Mouse (Mus musculus) liver, adult 2 months (tissue): ENCODE results near the gene Prr22. TPM values are rescaled to one million over a fixed set of nuclear protein-coding genes. Genes with fewer than 3 reads are reported as not detected.

Experiments
- DNase-seq: peaks from one replicate; pipeline ENCODE4 v3.0.0-alpha.2; 2011; ENCODE audit warnings: low read depth, low spot score; ENCODE audit errors: extremely low read depth
- H3K27ac ChIP-seq: fragments of 200-500 bp; replicated peaks from 2 replicates; pipeline ENCODE4 v1.5.1; 2012; ENCODE audit warnings: low read depth, mild to moderate bottlenecking, control low read depth, inconsistent platforms, low read length; ENCODE audit not compliant: insufficient read depth
- H3K27me3 ChIP-seq: fragments of 200-500 bp; 2 replicates; pipeline ENCODE4 v1.6.1; 2012; ENCODE audit warnings: mild to moderate bottlenecking, moderate library complexity, low read length, inconsistent platforms; ENCODE audit not compliant: control insufficient read depth, insufficient read depth
- H3K36me3 ChIP-seq: fragments of 200-500 bp; 2 replicates; pipeline ENCODE4 v1.6.1; 2012; ENCODE audit warnings: low read length, inconsistent platforms; ENCODE audit not compliant: control insufficient read depth, insufficient read depth
- H3K4me1 ChIP-seq: fragments of 200-500 bp; 2 replicates; pipeline ENCODE4 v1.6.1; 2011; ENCODE audit warnings: low read length; ENCODE audit not compliant: control insufficient read depth, insufficient read depth
- H3K4me3 ChIP-seq: fragments of 200-500 bp; 2 replicates; pipeline ENCODE4 v1.5.1; 2011; ENCODE audit warnings: low read depth, mild to moderate bottlenecking, control low read depth, low read length, moderate library complexity; ENCODE audit not compliant: insufficient read depth
- H3K79me2 ChIP-seq: fragments of 200-500 bp; 2 replicates; pipeline ENCODE4 v1.6.1; 2012; ENCODE audit warnings: inconsistent platforms, mild to moderate bottlenecking, low read length, moderate library complexity; ENCODE audit not compliant: control insufficient read depth, insufficient read depth
- H3K9ac ChIP-seq: fragments of 200-500 bp; 2 replicates; pipeline ENCODE4 v1.6.1; 2012; ENCODE audit warnings: low read depth, mild to moderate bottlenecking, control low read depth, inconsistent platforms, low read length
- CTCF ChIP-seq: fragments of 200-500 bp; IDR thresholded peaks from 2 replicates; pipeline ENCODE4 v1.5.1; 2011; ENCODE audit warnings: low read depth, low read length, control low read depth
- POLR2A ChIP-seq: fragments of 200-500 bp; IDR thresholded peaks from 2 replicates; pipeline ENCODE4 v1.6.1; 2011; ENCODE audit warnings: low read length, control low read depth; ENCODE audit not compliant: insufficient read depth; ENCODE audit errors: extremely low read depth
- WGBS: fragments of 180-500 bp; shearing (Covaris S2); methylation state at CpG from one replicate; pipeline ENCODE4 v1.1.7; 2018; 5-methylcytosine and 5-hydroxymethylcytosine counted together
- polyA plus RNA-seq: library from polyadenylated mRNA; depleted of rRNA; stranded (reverse); fragments of >200 nt; gene quantifications from 2 replicates; pipeline ENCODE4 v1.2.3, GENCODE M21; 2012
- total RNA-seq: library from RNA; depleted of rRNA; stranded (reverse); fragments of >200 nt; gene quantifications from 2 replicates; pipeline ENCODE4 v1.2.3, GENCODE M21; 2014

Gene Prr22
- total and polyA plus RNA-seq, 2 experiments = 0.18 to 1.5 TPM

DNA sequence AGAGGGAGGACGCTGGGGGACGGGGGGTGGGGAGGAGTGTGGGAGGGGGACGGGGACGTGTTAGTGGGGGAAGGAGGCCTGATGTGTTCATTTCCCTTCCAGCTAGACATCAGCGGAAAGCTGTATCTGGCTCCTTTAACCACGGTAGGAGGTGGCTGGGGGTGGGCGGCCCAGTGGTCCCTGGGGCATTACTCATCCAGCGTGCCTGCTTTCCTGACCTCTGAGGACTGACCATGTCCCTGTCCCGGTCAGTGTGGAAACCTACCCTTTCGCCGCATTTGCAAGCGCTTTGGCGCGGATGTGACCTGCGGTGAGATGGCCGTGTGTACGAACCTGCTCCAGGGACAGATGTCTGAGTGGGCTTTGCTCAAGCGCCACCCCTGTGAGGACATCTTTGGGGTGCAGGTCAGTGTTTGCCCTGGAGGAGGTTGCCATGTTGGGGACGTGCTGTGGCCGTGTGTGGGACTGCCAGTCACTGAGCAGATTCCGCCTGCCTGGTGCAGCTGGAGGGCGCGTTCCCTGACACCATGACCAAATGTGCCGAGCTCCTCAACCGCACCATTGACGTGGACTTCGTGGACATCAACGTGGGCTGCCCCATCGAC, 2.4 kb upstream of the Prr22 start:
- Histone ChIP-seq H3K36me3 (peaks cover 3% of the 10 kb centered on the region; the same call in 1 of the 2 replicates), H3K27ac (no peak overlapping the region), H3K4me3 (no peak overlapping the region), H3K27me3 (no peaks in the 10 kb centered on the region), H3K79me2 (no peaks in the 10 kb centered on the region), H3K4me1 (peaks cover 6% of the 10 kb centered on the region), H3K9ac (no peak overlapping the region)
- TF ChIP-seq POLR2A (no peak), CTCF (no peak)
- WGBS = 97% methylated on average over 29 of the region's 29 CpGs
- DNase-seq = no peak

DNA sequence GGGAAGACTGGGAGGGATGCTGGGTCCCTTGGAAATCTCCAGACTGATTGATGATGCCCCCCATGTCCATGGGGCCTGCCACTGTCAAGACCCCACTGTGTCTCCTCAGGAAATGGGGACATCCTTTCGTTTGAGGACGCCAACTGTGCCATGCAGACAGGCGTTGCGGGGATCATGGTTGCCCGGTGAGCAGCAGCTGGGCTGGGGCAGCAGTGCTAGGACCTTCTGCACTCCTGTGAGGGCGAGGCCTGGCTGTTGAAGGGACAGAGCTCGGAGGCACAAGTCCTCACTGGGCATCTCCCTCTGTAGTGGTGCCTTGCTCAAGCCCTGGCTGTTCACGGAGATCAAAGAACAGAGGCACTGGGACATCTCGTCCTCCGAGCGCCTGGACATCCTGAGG, 1.1 kb upstream of the Prr22 start:
- no peak for DNase-seq
- Histone ChIP-seq H3K27me3 (no peaks in the 10 kb centered on the region), H3K79me2 (no peaks in the 10 kb centered on the region), H3K4me3 (no peak overlapping the region), H3K4me1 (peaks cover 5% of the 10 kb centered on the region), H3K36me3 (peaks cover 3% of the 10 kb centered on the region; the same call in 1 of the 2 replicates), H3K27ac (no peak overlapping the region), H3K9ac (no peak overlapping the region)
- 95% methylated on average over 11 of the region's 11 CpGs for WGBS
- no peak for TF ChIP-seq CTCF
- TF ChIP-seq POLR2A = no peak

DNA sequence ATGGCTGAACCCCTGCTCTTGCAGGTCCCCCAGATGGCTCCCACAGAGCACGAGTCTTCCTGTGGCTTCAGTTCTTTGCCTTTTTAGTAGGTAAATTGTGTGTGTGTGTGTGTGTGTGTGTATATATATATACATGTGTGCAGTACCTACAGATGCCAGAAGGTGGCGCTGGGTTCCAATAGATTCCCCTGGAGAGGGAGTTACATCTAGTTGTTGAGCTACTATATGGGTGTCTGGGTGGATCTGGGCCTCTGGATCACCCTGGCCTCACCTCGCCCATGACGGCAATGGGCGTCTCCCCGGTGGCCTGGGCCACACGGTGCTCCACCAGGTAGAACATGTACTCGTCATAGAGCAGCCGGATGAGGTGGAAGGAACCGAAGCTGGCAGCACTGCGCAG, 7.5 kb downstream of the Prr22 start:
- H3K4me3 ChIP-seq = no peak overlapping the region
- DNase-seq = no peak
- no peaks in the 10 kb centered on the region for H3K79me2 ChIP-seq
- no peak overlapping the region for H3K9ac ChIP-seq
- 91% methylated on average over 11 of the region's 11 CpGs for WGBS
- no peak overlapping the region for H3K27ac ChIP-seq
- TF ChIP-seq POLR2A (no peak), CTCF (no peak)
- no peaks in the 10 kb centered on the region for H3K27me3 ChIP-seq
- no peaks in the 10 kb centered on the region for H3K36me3 ChIP-seq
- H3K4me1 ChIP-seq = peaks cover 9% of the 10 kb centered on the region

DNA sequence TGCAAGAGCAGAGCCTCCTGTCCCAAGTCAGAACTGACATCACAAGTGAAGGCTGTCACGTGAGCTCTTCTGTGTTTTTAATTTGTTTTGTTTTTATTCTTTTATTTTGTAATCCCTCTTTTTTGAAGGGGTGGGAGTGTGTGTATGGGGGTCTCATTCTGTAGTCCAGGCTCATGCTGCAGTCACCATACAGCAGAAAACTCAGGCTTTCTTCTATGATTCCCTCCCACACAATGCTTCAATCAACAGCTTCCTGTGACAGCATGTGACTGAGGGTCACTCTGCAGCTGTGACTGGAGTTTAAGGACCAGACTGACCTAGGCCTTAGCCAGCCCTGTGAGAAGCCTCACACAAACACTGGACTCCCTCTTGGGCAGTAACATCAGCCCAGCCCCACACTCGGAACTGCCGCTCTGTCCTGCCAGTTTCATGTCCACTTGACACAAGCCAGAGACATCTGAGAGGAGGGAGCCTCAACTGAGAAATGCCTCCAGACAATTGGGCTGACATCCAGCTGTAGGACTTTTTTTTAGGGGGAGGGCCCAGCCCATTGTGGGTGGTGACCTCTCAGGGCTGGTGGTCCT, 8.8 kb downstream of the Prr22 start:
- Histone ChIP-seq H3K4me3 (no peak overlapping the region), H3K27me3 (no peaks in the 10 kb centered on the region), H3K79me2 (no peaks in the 10 kb centered on the region), H3K4me1 (peaks cover 9% of the 10 kb centered on the region), H3K36me3 (no peaks in the 10 kb centered on the region), H3K27ac (no peak overlapping the region; the same call in 1 of the 2 replicates), H3K9ac (no peak overlapping the region)
- WGBS = 91% methylated on average over 3 of the region's 3 CpGs
- peak; percentile 39 for DNase-seq
- no peak for TF ChIP-seq POLR2A

DNA sequence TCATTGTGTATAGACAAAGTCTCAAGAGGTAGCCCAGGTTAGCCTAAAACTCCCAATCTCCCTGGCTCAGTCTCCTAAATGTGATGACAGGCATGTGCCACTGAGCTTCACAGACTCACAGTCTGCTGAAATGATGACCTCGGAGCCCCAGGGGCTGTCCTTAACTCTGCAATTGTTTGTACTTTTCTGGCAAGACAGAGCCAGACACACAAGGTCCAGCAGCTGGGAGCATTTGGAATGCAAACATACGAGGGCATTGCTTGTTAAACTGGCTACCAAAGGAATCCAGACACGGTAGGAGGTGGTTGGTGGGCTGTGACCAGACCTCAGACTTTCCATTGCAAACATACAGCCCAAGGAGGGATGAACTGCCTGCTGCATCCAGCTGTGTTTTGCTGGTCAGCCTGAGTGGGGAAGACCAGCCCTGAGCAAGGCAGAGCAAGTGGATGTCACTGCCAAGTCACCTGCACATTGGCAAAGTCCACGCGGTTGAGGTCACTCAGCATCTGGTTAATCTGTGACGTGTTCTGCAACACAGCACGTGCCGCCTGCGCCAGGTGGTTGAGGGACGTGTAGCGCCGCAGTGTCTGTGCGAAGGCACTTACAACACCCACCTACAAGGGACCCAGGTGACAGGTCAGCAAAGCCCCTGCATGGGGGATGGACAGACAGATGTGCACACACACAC, 10.4 kb downstream of the Prr22 start:
- H3K4me3 ChIP-seq = no peak overlapping the region
- no peak overlapping the region for H3K27ac ChIP-seq
- H3K9ac ChIP-seq = no peak overlapping the region
- H3K36me3 ChIP-seq = no peaks in the 10 kb centered on the region
- H3K79me2 ChIP-seq = no peaks in the 10 kb centered on the region
- peaks cover 9% of the 10 kb centered on the region for H3K4me1 ChIP-seq
- no peaks in the 10 kb centered on the region for H3K27me3 ChIP-seq
- peak; percentile 86 for DNase-seq
- TF ChIP-seq POLR2A = no peak
- TF ChIP-seq CTCF = no peak
- WGBS = 20% methylated on average over 13 of the region's 13 CpGs

DNA sequence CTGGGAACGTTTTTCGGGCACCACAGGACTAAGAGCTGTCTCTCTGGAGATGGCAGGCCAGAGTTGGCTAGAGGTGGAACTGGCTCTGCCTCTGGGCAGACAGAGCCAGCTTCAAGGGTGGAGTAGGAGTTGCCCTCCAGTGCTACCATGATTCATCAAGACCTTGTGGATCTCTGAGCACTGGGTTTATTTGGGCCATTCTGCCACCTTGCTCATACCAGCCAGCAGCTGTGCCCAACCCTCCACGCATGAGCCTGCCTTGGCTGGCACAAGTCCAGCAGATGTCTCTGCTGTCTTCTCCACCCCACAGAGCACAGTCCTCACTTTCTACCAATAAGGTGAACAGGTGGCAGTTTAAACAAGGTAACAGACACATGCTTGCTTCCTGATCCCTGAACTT, 18.8 kb downstream of the Prr22 start:
- no peaks in the 10 kb centered on the region for H3K4me1 ChIP-seq
- H3K27ac ChIP-seq = no peak overlapping the region
- H3K9ac ChIP-seq = no peak overlapping the region
- 71% methylated on average over 3 of the region's 3 CpGs for WGBS
- TF ChIP-seq CTCF (no peak), POLR2A (no peak)
- DNase-seq = no peak
- no peaks in the 10 kb centered on the region for H3K27me3 ChIP-seq
- no peaks in the 10 kb centered on the region for H3K79me2 ChIP-seq
- H3K36me3 ChIP-seq = no peaks in the 10 kb centered on the region
- no peak overlapping the region for H3K4me3 ChIP-seq
